Mouse (Mus musculus): Measurements from ENCODE around the gene Thbs1. TPM values are rescaled to one million over a fixed set of nuclear protein-coding genes. Genes with fewer than 3 reads are reported as not detected.

Thbs1 gene
- polyA plus RNA-seq (2012; ENCODE audit: low replicate concordance): 0.64 and 0.77 TPM in 2 replicates

DNA sequence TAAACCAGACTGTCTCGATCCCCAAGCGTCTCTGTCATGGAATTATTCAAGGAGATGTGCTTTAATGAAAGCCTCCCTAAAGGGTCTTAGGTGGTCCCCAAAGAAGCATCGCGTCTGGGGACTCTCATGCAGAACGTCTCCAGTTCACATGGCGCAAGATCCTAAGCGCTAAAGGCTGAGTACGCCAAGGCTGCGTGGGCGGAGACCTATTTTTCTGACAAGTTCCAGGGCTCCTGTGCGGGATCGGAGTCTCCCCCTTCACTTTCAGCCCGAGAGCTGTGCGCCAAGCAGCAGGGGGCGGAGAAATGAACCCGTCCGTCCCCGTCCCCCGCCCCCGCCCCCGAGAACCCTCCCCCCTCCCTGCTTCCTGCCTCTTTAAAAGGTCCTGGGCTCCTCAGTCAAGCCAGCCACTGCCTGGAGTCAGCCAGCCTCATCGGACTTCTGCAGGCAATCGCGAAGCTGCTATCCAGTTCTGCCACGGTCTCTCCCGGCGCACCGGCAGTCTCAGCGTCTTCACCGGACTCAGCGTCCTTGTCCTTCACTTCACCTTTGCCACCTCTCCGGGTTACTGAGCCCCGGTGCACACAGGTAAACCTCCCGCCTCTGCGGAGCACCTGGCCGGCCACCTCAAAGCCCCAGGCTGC, at the start of gene Thbs1:
Gene Thbs1, plus strand, starts transcription at position 389 of the 644 bp plus-strand sequence.

Other genes with a start within 250 kb of the Thbs1 start
- 0.27 TPM in 1 of 2 replicates, not detected in the other for gene Fsip1, start 145.1 kb downstream of the Thbs1 start, polyA plus RNA-seq (2012; ENCODE audit: low replicate concordance)

All from hematopoietic multipotent progenitor cell, adult 10-12 weeks (in vitro differentiated cells).